ENCODE assay signal across 34 mouse cellular contexts in genomic region chr5:49563751-49564150, GRCm38 (mm10). TPM values are rescaled to one million over a fixed set of nuclear protein-coding genes. Genes with fewer than 3 reads are reported as not detected.
"Had no signal": no experiment of that assay in that cellular context is flagged by ENCODE, and none has a peak within 500 bp of the region (broad histone marks: within the 10 kb centered on the region; RNA-seq: fewer than 3 reads in every experiment).

No protein-coding gene starts in this region.

- ATAC-seq: hindbrain, embryonic 16.5 days; hindbrain, postnatal 0 days; inflammation-experienced regulatory T-cells, adult 6 months; intestine, embryonic 15.5 days; intestine, embryonic 16.5 days; intestine, postnatal 0 days had no signal

- H3K9ac ChIP-seq: heart, embryonic 12.5 days; heart, embryonic 13.5 days; heart, embryonic 15.5 days; hindbrain, embryonic 12.5 days; hindbrain, embryonic 13.5 days; hindbrain, embryonic 14.5 days; hindbrain, embryonic 15.5 days; intestine, embryonic 15.5 days; kidney, embryonic 15.5 days had no signal

- H3K27ac ChIP-seq: heart, embryonic 13.5 days; heart, embryonic 15.5 days; hindbrain, embryonic 10.5 days; hindbrain, embryonic 12.5 days; hindbrain, embryonic 13.5 days; hindbrain, embryonic 14.5 days; hindbrain, embryonic 15.5 days; hindbrain, postnatal 0 days; intestine, embryonic 15.5 days; kidney, embryonic 15.5 days; kidney, postnatal 0 days; layer of hippocampus, adult 2 months; left cerebral cortex, adult 2 months had no signal

- H3K36me3 ChIP-seq: heart, embryonic 12.5 days; heart, embryonic 13.5 days; heart, embryonic 15.5 days; hindbrain, embryonic 10.5 days; hindbrain, embryonic 12.5 days; hindbrain, embryonic 13.5 days; hindbrain, embryonic 15.5 days; intestine, embryonic 15.5 days; kidney, embryonic 15.5 days had no signal

- H3K9me3 ChIP-seq: heart, embryonic 12.5 days; heart, embryonic 13.5 days; heart, embryonic 15.5 days; hindbrain, embryonic 10.5 days; hindbrain, embryonic 12.5 days; hindbrain, embryonic 13.5 days; hindbrain, embryonic 15.5 days; intestine, embryonic 15.5 days; kidney, embryonic 15.5 days had no signal

- H3K4me1 ChIP-seq: heart, embryonic 12.5 days; heart, embryonic 13.5 days; heart, embryonic 15.5 days; hindbrain, embryonic 10.5 days; hindbrain, embryonic 12.5 days; hindbrain, embryonic 13.5 days; hindbrain, embryonic 15.5 days; intestine, embryonic 15.5 days; kidney, embryonic 15.5 days had no signal

- H3K4me3 ChIP-seq: heart, embryonic 12.5 days; heart, embryonic 13.5 days; heart, embryonic 15.5 days; hindbrain, embryonic 10.5 days; hindbrain, embryonic 12.5 days; hindbrain, embryonic 13.5 days; hindbrain, embryonic 15.5 days; intestine, embryonic 15.5 days; kidney, embryonic 15.5 days; layer of hippocampus, adult 2 months; left cerebral cortex, adult 2 months had no signal

- H3K4me2 ChIP-seq: heart, embryonic 11.5 days; heart, embryonic 12.5 days; heart, embryonic 13.5 days; heart, embryonic 15.5 days; hindbrain, embryonic 12.5 days; hindbrain, embryonic 13.5 days; hindbrain, embryonic 14.5 days; hindbrain, embryonic 15.5 days; intestine, embryonic 15.5 days; kidney, embryonic 15.5 days had no signal

- DNase-seq: heart, postnatal 10 days; heart, postnatal 14 days; heart, postnatal 36 days; heart, postnatal 4 days; kidney, adult 11 months; kidney, adult 18-20 months; kidney, adult 2 months; kidney, adult 8-10 months; kidney, adult 9 months; kidney, postnatal 10 days; kidney, postnatal 14 days; kidney, postnatal 25 days; kidney, postnatal 36 days; kidney, postnatal 4 days had no signal

- H3K27me3 ChIP-seq: heart, embryonic 12.5 days; heart, embryonic 13.5 days; heart, embryonic 15.5 days; hindbrain, embryonic 12.5 days; hindbrain, embryonic 13.5 days; hindbrain, embryonic 15.5 days; intestine, embryonic 15.5 days; kidney, embryonic 15.5 days had no signal

RNA-seq across cellular contexts. Expression of gene Kcnip4, which starts 39.0 kb away (rescaled TPM):
- total RNA-seq: heart, postnatal 10 days; heart, postnatal 36 days; hematopoietic stem cell, adult 5-6 weeks had no signal
